Mouse (Mus musculus): Measurements from ENCODE around the gene Kcnk12. TPM values are rescaled to one million over a fixed set of nuclear protein-coding genes. Genes with fewer than 3 reads are reported as not detected.

Kcnk12 gene
- total and polyA plus RNA-seq, 3 experiments = not detected

- Histone ChIP-seq H3K4me1 (ENCODE audit: control insufficient read depth in 1 of 2, insufficient read depth in 2 of 2, low read length in 2 of 2) (no peaks in the 10 kb centered on the region), H3K4me3 (ENCODE audit: control insufficient read depth in 1 of 2, insufficient read depth in 1 of 2, low read depth in 2 of 2, low read length in 2 of 2) (no peak overlapping the region), H3K9ac (ENCODE audit: control insufficient read depth, low read depth, low read length, poor library complexity, severe bottlenecking) (no peak overlapping the region), H3K36me3 (ENCODE audit: control insufficient read depth in 1 of 2, insufficient read depth in 2 of 2, low read length in 2 of 2) (no peaks in the 10 kb centered on the region), H3K9me3 (replicated peaks; ENCODE audit: insufficient read depth, low read length) (no peaks in the 10 kb centered on the region), H3K79me2 (ENCODE audit: control insufficient read depth, insufficient read depth, low read length, poor library complexity) (no peaks in the 10 kb centered on the region), H3K27ac (ENCODE audit: control insufficient read depth, low read depth, low read length) (no peak overlapping the region), H3K27me3 (ENCODE audit: control insufficient read depth in 1 of 2, insufficient read depth in 2 of 2, low read length in 2 of 2) (no peaks in the 10 kb centered on the region; a peak in 1 of 4 replicates)
- no peak for TF ChIP-seq POLR2AphosphoS2 (IDR thresholded peaks at IDR 0.05; ENCODE audit: low read length)
- TF ChIP-seq EP300 (IDR thresholded peaks at IDR 0.05; ENCODE audit: low read depth in 1 of 2, low read length in 2 of 2) = no peak
- no peak for TF ChIP-seq MAZ (IDR thresholded peaks at IDR 0.05; ENCODE audit: low read depth, low read length)
- TF ChIP-seq JUND (IDR thresholded peaks at IDR 0.05; ENCODE audit: low read depth, low read length) = no peak
- no peak for TF ChIP-seq ZMIZ1 (IDR thresholded peaks at IDR 0.05; ENCODE audit: low read depth, low read length)
- no peak for TF ChIP-seq MEF2A (IDR thresholded peaks at IDR 0.05; ENCODE audit: extremely low read depth, insufficient replicate concordance, low read depth, low read length, poor library complexity, severe bottlenecking)
- no peak for TF ChIP-seq MAX (IDR thresholded peaks at IDR 0.05; ENCODE audit: low read length)
- no peak for TF ChIP-seq TCF12 (IDR thresholded peaks at IDR 0.05; ENCODE audit: low read depth, low read length)
- DNase-seq (ENCODE audit: low read depth, low spot score) = no peak
Measured at GRCm38 (mm10) chr17:87770766-87771165, 27.0 kb downstream of the Kcnk12 start.

- TF ChIP-seq UBTF (IDR thresholded peaks at IDR 0.05; ENCODE audit: borderline replicate concordance, insufficient read depth, low read depth, low read length) = no peak
Measured at GRCm38 (mm10) chr17:87766888-87767287, 30.9 kb downstream of the Kcnk12 start.

GRCm38 (mm10) chr17:87765031-87765430, 32.8 kb downstream of the Kcnk12 start:
- TF ChIP-seq JUND (IDR thresholded peaks at IDR 0.05; ENCODE audit: low read depth, low read length) (no peak), UBTF (IDR thresholded peaks at IDR 0.05; ENCODE audit: borderline replicate concordance, insufficient read depth, low read depth, low read length) (no peak), EP300 (IDR thresholded peaks at IDR 0.05; ENCODE audit: low read depth in 1 of 2, low read length in 2 of 2) (no peak), E2F4 (IDR thresholded peaks at IDR 0.05; ENCODE audit: borderline replicate concordance, low read depth, low read length) (no peak), CHD2 (IDR thresholded peaks at IDR 0.05; ENCODE audit: low read length) (no peak), BHLHE40 (IDR thresholded peaks at IDR 0.05; ENCODE audit: borderline replicate concordance, low read depth, low read length) (no peak), ZC3H11A (IDR thresholded peaks at IDR 0.05; ENCODE audit: low read depth, low read length) (no peak), ELF1 (IDR thresholded peaks at IDR 0.05; ENCODE audit: low read depth, low read length) (no peak), MAFK (IDR thresholded peaks at IDR 0.05; ENCODE audit: borderline replicate concordance, low read depth, low read length) (no peak), TCF12 (IDR thresholded peaks at IDR 0.05; ENCODE audit: low read depth, low read length) (no peak), POLR2AphosphoS2 (IDR thresholded peaks at IDR 0.05; ENCODE audit: low read length) (no peak), ETS1 (IDR thresholded peaks at IDR 0.05; ENCODE audit: low read depth, low read length) (no peak), RAD21 (IDR thresholded peaks at IDR 0.05; ENCODE audit: low read depth, low read length) (no peak), NELFE (IDR thresholded peaks at IDR 0.05; ENCODE audit: low read depth, low read length) (no peak), MAX (IDR thresholded peaks at IDR 0.05; ENCODE audit: low read length) (no peak), POLR2A (IDR thresholded peaks at IDR 0.05; ENCODE audit: control insufficient read depth in 1 of 2, insufficient read depth in 1 of 2, low read depth in 1 of 2, low read length in 2 of 2, poor library complexity in 1 of 2) (no peak), CTCF (IDR thresholded peaks at IDR 0.05 in 2 of 3, conservative IDR thresholded peaks at IDR 0.05 in 1 of 3; ENCODE audit: control insufficient read depth in 1 of 3, insufficient read depth in 1 of 3, low read depth in 2 of 3, low read length in 3 of 3, poor library complexity in 1 of 3, severe bottlenecking in 1 of 3) (no peak), MAZ (IDR thresholded peaks at IDR 0.05; ENCODE audit: low read depth, low read length) (no peak)
- no peaks in the 10 kb centered on the region for H3K4me1 ChIP-seq (ENCODE audit: control insufficient read depth in 1 of 2, insufficient read depth in 2 of 2, low read length in 2 of 2)
- no peak overlapping the region for H3K9ac ChIP-seq (ENCODE audit: control insufficient read depth, low read depth, low read length, poor library complexity, severe bottlenecking)
- H3K4me3 ChIP-seq (ENCODE audit: control insufficient read depth in 1 of 2, insufficient read depth in 1 of 2, low read depth in 2 of 2, low read length in 2 of 2) = no peak overlapping the region
- H3K79me2 ChIP-seq (ENCODE audit: control insufficient read depth, insufficient read depth, low read length, poor library complexity) = no peaks in the 10 kb centered on the region
- no peaks in the 10 kb centered on the region; a peak in 1 of 4 replicates for H3K27me3 ChIP-seq (ENCODE audit: control insufficient read depth in 1 of 2, insufficient read depth in 2 of 2, low read length in 2 of 2)
- no peaks in the 10 kb centered on the region for H3K36me3 ChIP-seq (ENCODE audit: control insufficient read depth in 1 of 2, insufficient read depth in 2 of 2, low read length in 2 of 2)
- no peak for DNase-seq (ENCODE audit: low read depth, low spot score)
- H3K27ac ChIP-seq (ENCODE audit: control insufficient read depth, low read depth, low read length) = no peak overlapping the region
- no peaks in the 10 kb centered on the region for H3K9me3 ChIP-seq (replicated peaks; ENCODE audit: insufficient read depth, low read length)

More at GRCm38 (mm10) chr17:87766888-87767287, 30.9 kb downstream of the Kcnk12 start:
- no peak for DNase-seq (ENCODE audit: low read depth, low spot score)
- H3K9me3 ChIP-seq (replicated peaks; ENCODE audit: insufficient read depth, low read length) = no peaks in the 10 kb centered on the region
- H3K27ac ChIP-seq (ENCODE audit: control insufficient read depth, low read depth, low read length) = no peak overlapping the region
- no peak overlapping the region for H3K9ac ChIP-seq (ENCODE audit: control insufficient read depth, low read depth, low read length, poor library complexity, severe bottlenecking)
- H3K27me3 ChIP-seq (ENCODE audit: control insufficient read depth in 1 of 2, insufficient read depth in 2 of 2, low read length in 2 of 2) = no peaks in the 10 kb centered on the region; a peak in 1 of 4 replicates
- H3K36me3 ChIP-seq (ENCODE audit: control insufficient read depth in 1 of 2, insufficient read depth in 2 of 2, low read length in 2 of 2) = no peaks in the 10 kb centered on the region
- H3K79me2 ChIP-seq (ENCODE audit: control insufficient read depth, insufficient read depth, low read length, poor library complexity) = no peaks in the 10 kb centered on the region
- no peaks in the 10 kb centered on the region for H3K4me1 ChIP-seq (ENCODE audit: control insufficient read depth in 1 of 2, insufficient read depth in 2 of 2, low read length in 2 of 2)
- H3K4me3 ChIP-seq (ENCODE audit: control insufficient read depth in 1 of 2, insufficient read depth in 1 of 2, low read depth in 2 of 2, low read length in 2 of 2) = no peak overlapping the region
